Mouse (Mus musculus) midbrain, postnatal 0 days (tissue): Measurements from ENCODE around the gene Terb1. TPM values are rescaled to one million over a fixed set of nuclear protein-coding genes. Genes with fewer than 3 reads are reported as not detected.

Experiments
- ATAC-seq: fragments of 200-750 bp; cut with Nextera tagmentation; 2 replicates; pipeline ENCODE4 v1.8.0; 2017; ENCODE audit warnings: moderate number of reproducible peaks, mild to moderate bottlenecking, moderate TSS enrichment, moderate library complexity; ENCODE audit not compliant: low FRiP score
- DNase-seq: peaks from one replicate; pipeline ENCODE4 v3.0.0-alpha.2; 2015; ENCODE audit warnings: low spot score
- H3K27ac ChIP-seq: fragments of 300-500 bp; sonication (generic); 2 replicates; pipeline ENCODE4 v1.5.1; 2014; ENCODE audit warnings: low read depth, mild to moderate bottlenecking, low read length, mixed read lengths
- H3K27me3 ChIP-seq: fragments of 300-500 bp; sonication (generic); 2 replicates; pipeline ENCODE4 v1.6.1; 2014; ENCODE audit warnings: low read length, control low read depth, mixed read lengths; ENCODE audit not compliant: insufficient read depth
- H3K36me3 ChIP-seq: fragments of 300-500 bp; sonication (generic); 2 replicates; pipeline ENCODE4 v1.6.1; 2014; ENCODE audit warnings: low read length, control low read depth, mixed read lengths; ENCODE audit not compliant: insufficient read depth
- H3K4me1 ChIP-seq: fragments of 300-500 bp; sonication (generic); 2 replicates; pipeline ENCODE4 v1.6.1; 2014; ENCODE audit warnings: mild to moderate bottlenecking, control low read depth, antibody characterized with exemption, low read length, mixed read lengths; ENCODE audit not compliant: insufficient read depth
- H3K4me2 ChIP-seq: fragments of 300-500 bp; sonication (generic); 2 replicates; pipeline ENCODE4 v1.6.1; 2014; ENCODE audit warnings: low read depth, mild to moderate bottlenecking, low read length, mixed read lengths; ENCODE audit not compliant: poor library complexity, severe bottlenecking
- H3K4me3 ChIP-seq: fragments of 300-500 bp; sonication (generic); 2 replicates; pipeline ENCODE4 v1.5.1; 2014; ENCODE audit warnings: low read depth, mild to moderate bottlenecking, low read length, moderate library complexity
- H3K9ac ChIP-seq: fragments of 300-500 bp; sonication (generic); replicated peaks from 2 replicates; pipeline ENCODE4 v1.6.1; 2014; ENCODE audit warnings: mild to moderate bottlenecking, low read length, moderate library complexity, mixed read lengths; ENCODE audit not compliant: poor library complexity, severe bottlenecking
- H3K9me3 ChIP-seq: fragments of 300-500 bp; sonication (generic); 2 replicates; pipeline ENCODE4 v1.6.1; 2016; ENCODE audit warnings: low read length, control low read depth
- CTCF ChIP-seq: IDR thresholded peaks from 2 replicates; pipeline ENCODE4 v1.5.1; 2016; ENCODE audit warnings: antibody characterized with exemption, mild to moderate bottlenecking
- WGBS: fragments of 180-500 bp; shearing (Covaris S2); extraction: QIAGEN DNeasy Blood & Tissue Kit; methylation state at CpG from one replicate; pipeline ENCODE4 v1.1.7; 2014; 5-methylcytosine and 5-hydroxymethylcytosine counted together
- polyA plus RNA-seq: library from polyadenylated mRNA; unstranded; fragments of >200 nt; fragmentation: Nextera tagmentation; extraction: Ambion mirVana; gene quantifications from 2 replicates; pipeline ENCODE4 v1.2.1, GENCODE M21; 2015
- total RNA-seq: library from RNA; depleted of rRNA; stranded (reverse); fragments of >200 nt; gene quantifications from 2 replicates; pipeline ENCODE4 v1.2.3, GENCODE M21; 2014

Gene Terb1
- total and polyA plus RNA-seq, 2 experiments from 2014 or later = 0.68 to 0.71 TPM

DNA sequence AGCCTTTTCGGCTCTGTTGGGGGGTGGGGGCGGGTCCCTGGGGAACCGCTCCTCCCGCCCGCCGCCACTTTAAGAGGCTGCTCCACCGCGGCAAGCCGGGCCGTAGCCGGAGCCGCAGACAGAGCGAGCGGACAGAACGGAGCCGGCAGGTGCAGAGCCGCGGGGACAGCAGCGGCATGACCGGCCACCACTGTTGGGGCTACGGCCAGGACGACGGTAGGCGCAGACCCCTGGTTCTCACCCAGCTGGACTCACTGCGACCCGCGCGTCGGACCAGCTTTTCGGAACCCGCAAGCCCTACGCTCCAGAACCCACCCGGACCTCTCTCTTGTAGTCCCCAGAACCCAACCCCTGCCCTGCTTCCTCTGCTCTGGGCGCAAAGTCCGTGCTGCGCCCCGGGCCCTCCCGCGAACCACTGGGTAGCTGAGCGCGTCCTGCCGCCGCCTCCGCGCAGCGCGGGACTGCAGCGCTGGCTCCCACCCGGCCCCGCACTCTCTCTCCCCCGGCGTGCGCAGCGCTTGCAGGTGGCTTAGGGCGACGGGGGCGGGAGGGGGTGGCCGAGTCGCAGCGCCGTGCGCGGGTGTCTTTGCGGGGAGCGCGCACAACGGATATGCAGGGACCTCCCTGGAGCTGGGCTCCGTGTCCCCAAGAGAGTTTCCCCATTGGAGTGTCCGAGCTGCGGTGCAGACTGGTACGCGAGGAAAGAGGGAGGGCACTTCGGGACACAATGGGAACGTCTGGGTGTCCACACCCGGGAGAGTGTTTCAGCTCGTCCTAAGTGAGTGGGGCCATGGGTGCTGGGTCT, 31.2 kb upstream of the Terb1 start:
- no peaks in the 10 kb centered on the region for H3K36me3 ChIP-seq
- peak overlapping the region; percentile 55 for H3K9ac ChIP-seq
- WGBS = under 1% methylated on average over 69 of the region's 76 CpGs
- no peak for TF ChIP-seq CTCF
- ATAC-seq (peak; percentile 45), DNase-seq (no peak)
- H3K4me3 ChIP-seq = peak overlapping the region; percentile 63
- peaks cover 38% of the 10 kb centered on the region for H3K27me3 ChIP-seq
- no peak overlapping the region for H3K27ac ChIP-seq
- H3K4me2 ChIP-seq = peak overlapping the region; percentile 99
- H3K4me1 ChIP-seq = peaks cover 7% of the 10 kb centered on the region; the same call in 1 of the 2 replicates
- no peaks in the 10 kb centered on the region for H3K9me3 ChIP-seq

DNA sequence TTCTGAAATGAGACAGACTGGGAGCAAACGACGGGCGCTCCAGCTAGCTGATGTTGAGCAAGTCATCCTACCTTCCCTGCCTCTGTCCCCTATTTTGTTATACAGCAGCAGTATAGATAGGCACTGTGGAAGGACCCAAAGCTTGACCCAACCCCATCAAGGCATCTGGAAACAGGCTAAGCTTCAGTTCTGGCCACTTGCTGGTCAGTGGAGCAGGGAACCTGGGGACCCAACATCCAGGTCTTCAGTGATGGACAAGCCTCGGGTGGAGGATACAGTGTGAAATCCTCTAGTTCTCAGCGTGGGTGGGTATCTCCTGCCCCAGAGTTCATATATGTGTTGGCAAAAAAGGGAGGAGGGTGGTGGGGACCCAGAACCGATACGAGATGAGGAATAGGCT, 30.5 kb upstream of the Terb1 start:
- TF ChIP-seq CTCF = no peak
- Histone ChIP-seq H3K9ac (no peak overlapping the region; the same call in 1 of the 2 replicates), H3K4me3 (peak overlapping the region; percentile 63), H3K27me3 (peaks cover 38% of the 10 kb centered on the region), H3K9me3 (no peaks in the 10 kb centered on the region), H3K36me3 (no peaks in the 10 kb centered on the region), H3K4me2 (peak overlapping the region; percentile 99), H3K27ac (no peak overlapping the region), H3K4me1 (peaks cover 7% of the 10 kb centered on the region; the same call in 1 of the 2 replicates)
- ATAC-seq (peak; percentile 13; the same call in 1 of the 2 replicates), DNase-seq (no peak)
- WGBS = 42% methylated on average over 7 of the region's 7 CpGs

DNA sequence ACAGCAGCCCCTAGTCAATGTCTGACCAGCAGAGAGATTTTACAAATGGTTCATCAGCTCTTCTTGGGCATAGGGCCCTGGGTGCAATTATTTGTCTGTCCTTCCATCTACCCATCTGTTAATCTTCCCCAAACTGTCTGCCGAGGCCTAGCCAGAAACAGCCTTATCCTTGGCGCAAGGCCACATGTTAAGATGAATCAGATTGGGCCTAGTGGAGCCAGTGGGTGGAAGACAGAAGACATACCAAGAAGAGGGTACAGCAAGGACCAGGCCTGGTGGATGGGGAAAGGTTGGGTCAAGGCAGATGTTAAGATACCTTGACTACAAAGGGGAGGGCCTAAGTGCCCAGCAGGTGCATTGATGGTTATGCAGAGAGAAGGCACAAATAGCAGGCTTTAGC, 29.9 kb upstream of the Terb1 start:
- Histone ChIP-seq H3K9ac (no peak overlapping the region), H3K4me2 (no peak overlapping the region), H3K9me3 (no peaks in the 10 kb centered on the region), H3K27me3 (peaks cover 38% of the 10 kb centered on the region), H3K4me3 (no peak overlapping the region), H3K4me1 (peaks cover 7% of the 10 kb centered on the region; the same call in 1 of the 2 replicates), H3K36me3 (no peaks in the 10 kb centered on the region), H3K27ac (no peak overlapping the region)
- 92% methylated on average over 2 of the region's 2 CpGs for WGBS
- no peak for ATAC-seq
- DNase-seq = no peak
- no peak for TF ChIP-seq CTCF

DNA sequence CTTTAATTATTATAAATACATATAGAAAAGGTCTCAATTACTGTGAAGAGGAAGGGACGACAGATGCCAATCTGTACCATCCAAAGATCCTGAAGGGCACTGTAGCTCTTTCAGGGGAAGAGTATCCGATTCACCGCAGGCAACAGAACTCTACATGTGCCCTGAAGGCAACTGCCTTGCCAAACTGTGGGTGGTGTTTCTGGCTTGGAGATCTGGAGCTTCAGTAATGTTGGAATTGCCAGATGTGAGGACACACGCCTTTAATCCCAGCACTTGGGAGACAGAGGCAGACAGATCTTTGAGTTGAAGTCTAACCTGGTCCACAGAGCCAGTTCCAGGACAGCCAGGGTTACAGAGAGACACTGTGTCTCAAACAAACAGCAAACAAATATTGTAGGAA, 29.2 kb upstream of the Terb1 start:
- Histone ChIP-seq H3K9ac (no peak overlapping the region), H3K4me1 (peaks cover 7% of the 10 kb centered on the region; the same call in 1 of the 2 replicates), H3K4me2 (no peak overlapping the region), H3K27ac (no peak overlapping the region), H3K9me3 (no peaks in the 10 kb centered on the region), H3K4me3 (no peak overlapping the region), H3K36me3 (no peaks in the 10 kb centered on the region), H3K27me3 (peaks cover 38% of the 10 kb centered on the region)
- 90% methylated on average over 4 of the region's 4 CpGs for WGBS
- no peak for ATAC-seq
- no peak for TF ChIP-seq CTCF
- DNase-seq = no peak

DNA sequence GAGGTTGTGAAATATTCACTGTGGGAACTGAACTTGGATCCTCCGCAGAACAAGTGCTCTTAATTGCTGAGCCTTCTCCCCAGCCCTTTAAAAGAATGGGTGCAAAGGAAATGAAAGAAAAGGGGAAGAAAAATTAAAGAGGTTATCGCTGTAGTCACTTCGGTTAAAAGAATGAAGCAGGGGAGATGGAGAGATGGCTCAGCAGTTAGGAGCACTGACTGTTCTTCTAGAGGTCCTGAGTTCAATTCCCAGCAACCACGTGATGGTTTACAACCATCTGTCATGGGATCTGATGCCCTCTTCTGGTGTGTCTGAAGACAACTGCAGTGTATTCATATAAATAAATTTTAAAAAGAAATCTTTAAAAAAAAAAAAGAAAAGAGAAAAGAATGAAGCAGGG, 26.3 kb upstream of the Terb1 start:
- WGBS = 83% methylated on average over 4 of the region's 4 CpGs
- no peaks in the 10 kb centered on the region for H3K36me3 ChIP-seq

DNA sequence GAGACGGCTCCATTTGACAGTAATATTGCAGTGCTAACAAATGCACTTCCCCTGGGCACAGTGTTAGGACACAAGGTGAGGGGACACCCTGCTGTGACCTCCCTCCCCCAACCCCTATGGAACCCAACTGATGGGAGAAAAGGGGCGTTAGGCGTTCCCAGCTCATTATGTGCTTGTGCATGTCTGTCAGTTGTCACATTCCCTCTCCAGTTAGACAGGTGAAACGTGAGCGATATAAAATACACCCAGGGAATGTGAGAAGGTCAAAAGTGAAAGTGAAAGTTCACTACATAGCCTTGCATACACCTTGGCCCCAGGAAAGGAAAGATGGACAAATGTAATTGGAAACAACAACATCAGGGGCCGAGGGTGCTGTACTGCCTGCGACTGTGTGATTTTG, 25.7 kb upstream of the Terb1 start:
- H3K4me1 ChIP-seq = no peaks in the 10 kb centered on the region
- peak overlapping the region; percentile 64 for H3K4me2 ChIP-seq
- WGBS = 46% methylated on average over 7 of the region's 7 CpGs
- no peaks in the 10 kb centered on the region for H3K36me3 ChIP-seq
- DNase-seq = no peak
- no peak overlapping the region for H3K27ac ChIP-seq
- H3K27me3 ChIP-seq = peaks cover 13% of the 10 kb centered on the region
- H3K9me3 ChIP-seq = no peaks in the 10 kb centered on the region
- H3K4me3 ChIP-seq = peak overlapping the region; percentile 90; the same call in 1 of the 2 replicates
- no peak overlapping the region for H3K9ac ChIP-seq
- no peak for TF ChIP-seq CTCF
- ATAC-seq = no peak

More for the DNA sequence above, 26.3 kb upstream of the Terb1 start:
- Histone ChIP-seq H3K9ac (no peak overlapping the region), H3K27ac (no peak overlapping the region), H3K27me3 (peaks cover 19% of the 10 kb centered on the region), H3K9me3 (no peaks in the 10 kb centered on the region), H3K4me3 (no peak overlapping the region), H3K4me2 (no peak overlapping the region), H3K4me1 (0 out of 2 replicates have a peak, but pooled peaks cover 3% of the 10 kb centered on the region)
- no peak for DNase-seq
- no peak for TF ChIP-seq CTCF
- no peak for ATAC-seq
